Mouse (Mus musculus) bone marrow macrophage, adult 2 months (primary cell): ENCODE results near the gene Zbtb25. TPM values are rescaled to one million over a fixed set of nuclear protein-coding genes. Genes with fewer than 3 reads are reported as not detected.

Source experiments
- H3K27ac ChIP-seq: 2 replicates; pipeline ENCODE4 v1.5.1; 2012; ENCODE audit warnings: low read depth, low read length; ENCODE audit not compliant: insufficient read depth
- H3K4me1 ChIP-seq: 2 replicates; pipeline ENCODE4 v1.6.1; 2012; ENCODE audit warnings: low read length; ENCODE audit not compliant: control insufficient read depth, insufficient read depth
- H3K4me3 ChIP-seq: 2 replicates; pipeline ENCODE4 v1.5.1; 2012; ENCODE audit warnings: mild to moderate bottlenecking, low read length, moderate library complexity; ENCODE audit not compliant: insufficient read depth
- CTCF ChIP-seq: IDR thresholded peaks from 2 replicates; pipeline ENCODE4 v1.5.1; 2012; ENCODE audit warnings: low read depth, mild to moderate bottlenecking, low read length, moderate library complexity
- POLR2A ChIP-seq: IDR thresholded peaks from 2 replicates; pipeline ENCODE4 v1.6.1; 2012; ENCODE audit warnings: mild to moderate bottlenecking, low read depth, low read length, borderline replicate concordance
- polyA plus RNA-seq: library from polyadenylated mRNA; stranded (reverse); fragments of >200 nt; gene quantifications from 2 replicates; pipeline ENCODE4 v1.2.4, GENCODE M21; 2012; ENCODE audit not compliant: missing spikeins, insufficient read depth, insufficient read length

The Zbtb25 gene
- 8.6 and 9.5 TPM in 2 replicates for polyA plus RNA-seq

DNA sequence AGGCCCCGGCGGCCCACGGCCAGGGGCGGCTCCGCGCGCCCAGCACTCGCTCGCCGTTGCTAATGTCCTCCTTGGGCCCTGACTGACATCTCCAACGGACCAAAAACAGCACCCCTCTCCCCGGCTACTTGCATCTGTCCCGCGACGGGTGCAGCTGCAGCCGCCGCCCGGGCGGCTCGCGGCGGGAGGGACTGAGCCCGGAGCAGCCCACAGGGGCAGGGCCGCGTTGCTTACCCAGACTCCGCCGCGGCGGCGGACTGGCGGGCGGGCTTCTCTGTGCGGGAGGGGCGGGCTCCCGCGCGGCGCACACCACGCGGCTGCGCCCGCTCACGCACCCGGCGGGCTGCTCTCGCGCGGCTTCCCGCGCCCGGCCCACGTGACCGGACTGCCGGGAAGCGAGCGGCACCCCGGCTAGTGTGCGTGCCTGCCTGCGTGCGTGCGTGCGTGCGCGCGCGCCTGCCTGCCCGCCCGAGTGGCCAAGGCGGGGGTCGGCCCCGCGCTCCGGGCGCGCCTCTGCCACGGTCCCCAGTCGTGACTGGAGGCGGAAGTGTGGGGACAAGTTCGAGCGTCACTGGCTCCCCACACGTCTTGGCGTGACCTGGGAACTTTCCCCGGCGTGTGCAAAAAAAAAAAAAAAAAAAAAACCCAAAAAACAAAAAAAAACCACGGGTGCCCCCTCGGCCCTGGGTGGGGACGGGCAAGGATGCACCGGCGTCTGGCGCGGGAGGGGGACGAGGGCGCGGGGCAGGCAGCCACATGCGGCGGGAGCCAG lies at the start of gene Zbtb25:
TSS of gene Zbtb25 (minus strand) at position 397 of the 772 bp plus-strand sequence.
- TF ChIP-seq POLR2A (no peak), CTCF (no peak)
- Histone ChIP-seq H3K4me1 (peaks cover 34% of the 10 kb centered on the region), H3K27ac (peak within 1 kb of the TSS; percentile 93), H3K4me3 (peak within 1 kb of the TSS; percentile 83)

DNA sequence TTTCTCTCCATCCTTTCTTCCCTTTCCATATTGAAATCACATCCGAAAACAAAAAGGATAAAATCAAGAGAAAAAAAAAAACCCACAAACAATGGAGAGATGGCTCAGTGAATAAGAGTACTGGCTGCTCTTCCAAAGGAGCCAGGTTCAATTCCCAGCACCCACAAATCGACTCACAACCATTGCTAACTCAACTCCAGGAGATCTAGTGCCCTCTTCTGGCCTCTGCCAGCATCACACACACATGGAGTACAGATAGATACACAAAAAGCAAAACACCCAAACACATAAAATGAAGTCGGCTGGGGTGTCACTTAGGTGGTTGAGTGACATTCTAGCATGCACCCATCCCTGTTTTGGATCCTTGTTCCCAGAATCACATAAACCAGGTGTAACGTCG lies 48.9 kb upstream of the Zbtb25 start:
- Histone ChIP-seq H3K4me1 (no peaks in the 10 kb centered on the region), H3K4me3 (no peak overlapping the region), H3K27ac (no peak overlapping the region)
- no peak for TF ChIP-seq POLR2A

DNA sequence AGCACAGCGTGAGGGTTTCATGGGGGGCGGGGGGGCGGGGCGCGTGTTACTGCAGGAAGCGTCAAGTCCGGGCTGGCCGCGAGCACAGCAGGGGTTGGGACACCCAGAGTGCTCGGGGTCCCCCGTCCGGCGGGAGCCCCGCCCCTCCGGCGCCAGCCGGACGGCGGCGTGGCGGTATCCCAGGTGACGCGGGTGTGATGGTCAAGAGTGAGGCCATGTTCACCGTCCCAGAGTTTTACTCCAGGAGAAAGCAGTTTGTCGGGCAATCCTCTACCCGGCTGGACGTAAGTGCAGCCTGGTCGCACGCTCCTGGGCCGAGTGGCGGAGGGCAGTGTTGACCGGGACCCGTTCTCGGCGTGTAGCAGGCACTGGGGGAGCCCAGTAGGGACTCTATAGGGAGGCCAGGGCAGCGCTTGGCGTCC lies 48.0 kb upstream of the Zbtb25 start, which contains the start of gene Ppp1r36:
TSS of gene Ppp1r36 (plus strand) at position 106 of the 422 bp plus-strand sequence.
- Histone ChIP-seq H3K4me1 (no peaks in the 10 kb centered on the region), H3K4me3 (peak within 1 kb of the TSS; percentile 5; the same call in 1 of the 2 replicates), H3K27ac (no peak within 1 kb of the TSS)
- TF ChIP-seq CTCF: no peak
- no peak for TF ChIP-seq POLR2A

DNA sequence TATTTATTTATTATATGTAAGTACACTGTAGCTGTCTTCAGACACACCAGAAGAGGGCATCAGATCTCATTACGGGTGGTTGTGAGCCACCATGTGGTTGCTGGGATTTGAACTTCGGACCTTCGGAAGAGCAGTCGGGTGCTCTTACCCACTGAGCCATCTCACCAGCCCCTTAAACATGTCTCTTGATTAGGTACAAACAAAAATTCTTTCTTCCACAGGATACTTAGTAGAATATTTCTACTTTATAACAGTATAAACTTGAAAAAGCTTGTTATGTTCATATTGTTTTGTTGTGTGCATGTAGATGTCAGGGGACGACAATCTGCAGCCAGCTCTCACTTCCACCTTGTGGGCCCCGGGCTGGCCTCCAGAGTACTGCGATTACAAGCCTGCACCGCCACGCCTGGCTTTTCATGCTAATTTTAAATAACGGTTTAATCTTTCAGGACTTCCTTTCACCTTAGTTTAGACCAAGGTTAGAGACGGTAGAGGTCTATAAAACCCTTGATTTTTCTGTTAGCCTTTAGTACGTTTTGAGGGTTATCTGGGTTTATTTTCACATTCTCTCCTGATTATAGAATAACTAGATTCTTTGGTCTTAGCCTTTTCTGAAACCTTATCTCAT lies 46.1 kb upstream of the Zbtb25 start:
- Histone ChIP-seq H3K4me1 (no peaks in the 10 kb centered on the region), H3K27ac (no peak overlapping the region), H3K4me3 (no peak overlapping the region)
- TF ChIP-seq POLR2A: no peak
- TF ChIP-seq CTCF: no peak

DNA sequence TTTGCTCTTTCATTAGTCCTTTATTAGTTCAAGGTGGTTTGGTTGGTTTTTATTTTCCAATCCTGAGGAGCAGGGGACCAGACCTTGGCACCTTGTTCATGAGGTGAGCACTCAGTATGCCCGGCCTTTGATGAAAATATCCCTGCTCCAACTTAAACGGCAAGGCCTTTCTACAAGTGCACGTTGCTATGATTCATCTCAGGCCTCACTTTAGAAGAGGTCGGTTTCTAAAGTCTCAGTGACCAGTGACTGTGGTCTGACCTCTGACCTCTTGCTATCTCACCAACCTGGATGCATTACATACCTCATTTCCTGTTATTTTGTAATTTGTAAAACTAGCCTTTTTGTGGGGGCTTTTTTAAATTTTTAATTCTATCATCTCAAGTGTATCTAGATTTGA lies 39.8 kb upstream of the Zbtb25 start:
- no peak overlapping the region for H3K4me3 ChIP-seq
- no peak overlapping the region for H3K27ac ChIP-seq
- H3K4me1 ChIP-seq: peaks cover 7% of the 10 kb centered on the region
- no peak for TF ChIP-seq CTCF
- no peak for TF ChIP-seq POLR2A

DNA sequence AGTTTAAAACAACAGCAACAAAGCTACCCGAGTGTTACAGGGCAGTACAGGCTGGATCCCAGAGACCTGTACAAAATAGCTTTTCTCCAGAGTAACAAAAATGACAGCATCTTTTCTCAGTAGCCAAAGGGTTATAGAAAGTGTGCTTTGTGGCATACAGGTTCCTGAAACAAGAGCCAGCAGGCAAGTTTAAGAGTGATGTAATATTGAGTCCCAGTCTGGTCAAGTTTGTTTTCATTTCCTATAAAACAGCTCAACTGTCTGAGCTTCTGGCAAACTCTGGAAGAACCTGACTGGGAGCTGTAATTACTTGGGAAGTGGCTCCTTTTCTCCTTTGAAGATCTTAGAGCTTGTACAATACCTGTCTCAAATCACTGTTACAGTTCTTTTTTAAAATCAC lies 37.8 kb upstream of the Zbtb25 start:
- H3K4me1 ChIP-seq: peaks cover 11% of the 10 kb centered on the region
- no peak for TF ChIP-seq POLR2A
- no peak for TF ChIP-seq CTCF
- no peak overlapping the region for H3K4me3 ChIP-seq
- H3K27ac ChIP-seq: no peak overlapping the region

DNA sequence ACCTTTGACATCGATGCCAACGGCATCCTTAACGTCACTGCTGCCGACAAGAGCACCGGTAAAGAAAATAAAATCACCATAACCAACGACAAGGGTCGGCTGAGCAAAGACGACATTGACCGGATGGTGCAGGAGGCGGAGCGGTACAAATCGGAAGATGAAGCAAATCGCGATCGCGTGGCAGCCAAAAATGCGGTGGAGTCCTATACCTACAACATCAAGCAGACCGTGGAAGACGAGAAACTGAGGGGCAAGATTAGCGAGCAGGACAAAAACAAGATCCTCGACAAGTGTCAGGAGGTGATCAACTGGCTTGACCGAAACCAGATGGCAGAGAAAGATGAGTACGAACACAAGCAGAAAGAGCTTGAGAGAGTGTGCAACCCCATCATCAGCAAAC lies 36.6 kb upstream of the Zbtb25 start:
- H3K4me3 ChIP-seq: peak overlapping the region; percentile 46
- peaks cover 11% of the 10 kb centered on the region for H3K4me1 ChIP-seq
- H3K27ac ChIP-seq: no peak overlapping the region
- TF ChIP-seq POLR2A (no peak), CTCF (no peak)

DNA sequence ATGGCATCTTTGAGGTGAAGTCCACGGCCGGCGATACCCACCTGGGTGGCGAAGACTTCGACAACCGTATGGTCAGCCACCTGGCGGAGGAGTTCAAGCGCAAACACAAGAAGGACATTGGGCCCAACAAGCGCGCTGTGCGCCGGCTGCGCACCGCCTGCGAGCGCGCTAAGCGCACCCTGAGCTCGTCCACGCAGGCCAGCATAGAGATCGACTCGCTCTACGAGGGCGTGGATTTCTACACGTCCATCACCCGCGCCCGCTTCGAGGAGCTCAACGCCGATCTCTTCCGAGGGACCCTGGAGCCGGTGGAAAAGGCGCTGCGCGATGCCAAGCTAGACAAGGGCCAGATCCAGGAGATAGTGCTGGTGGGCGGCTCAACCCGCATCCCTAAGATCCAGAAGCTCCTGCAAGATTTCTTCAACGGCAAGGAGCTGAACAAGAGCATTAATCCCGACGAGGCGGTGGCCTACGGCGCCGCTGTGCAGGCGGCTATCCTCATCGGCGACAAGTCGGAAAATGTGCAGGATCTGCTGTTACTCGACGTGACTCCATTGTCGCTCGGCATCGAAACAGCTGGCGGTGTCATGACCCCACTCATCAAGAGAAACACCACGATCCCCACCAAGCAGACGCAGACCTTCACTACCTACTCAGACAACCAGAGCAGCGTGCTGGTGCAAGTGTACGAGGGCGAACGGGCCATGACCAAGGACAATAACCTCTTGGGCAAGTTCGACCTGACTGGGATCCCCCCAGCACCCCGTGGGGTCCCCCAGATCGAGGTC lies 36.0 kb upstream of the Zbtb25 start:
- Histone ChIP-seq H3K27ac (no peak overlapping the region), H3K4me3 (peak overlapping the region; percentile 81), H3K4me1 (peaks cover 11% of the 10 kb centered on the region)
- no peak for TF ChIP-seq POLR2A
- TF ChIP-seq CTCF: no peak

DNA sequence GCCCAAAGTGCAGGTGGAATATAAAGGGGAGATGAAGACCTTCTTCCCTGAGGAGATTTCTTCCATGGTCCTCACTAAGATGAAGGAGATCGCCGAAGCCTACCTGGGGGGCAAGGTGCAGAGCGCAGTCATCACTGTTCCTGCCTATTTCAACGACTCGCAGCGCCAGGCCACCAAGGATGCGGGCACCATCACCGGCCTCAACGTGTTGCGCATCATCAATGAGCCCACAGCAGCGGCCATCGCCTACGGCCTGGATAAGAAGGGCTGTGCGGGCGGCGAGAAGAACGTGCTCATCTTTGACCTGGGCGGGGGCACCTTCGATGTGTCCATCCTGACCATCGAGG lies 35.4 kb upstream of the Zbtb25 start:
- peaks cover 11% of the 10 kb centered on the region for H3K4me1 ChIP-seq
- no peak for TF ChIP-seq POLR2A
- peak overlapping the region; percentile 81 for H3K4me3 ChIP-seq
- H3K27ac ChIP-seq: no peak overlapping the region

DNA sequence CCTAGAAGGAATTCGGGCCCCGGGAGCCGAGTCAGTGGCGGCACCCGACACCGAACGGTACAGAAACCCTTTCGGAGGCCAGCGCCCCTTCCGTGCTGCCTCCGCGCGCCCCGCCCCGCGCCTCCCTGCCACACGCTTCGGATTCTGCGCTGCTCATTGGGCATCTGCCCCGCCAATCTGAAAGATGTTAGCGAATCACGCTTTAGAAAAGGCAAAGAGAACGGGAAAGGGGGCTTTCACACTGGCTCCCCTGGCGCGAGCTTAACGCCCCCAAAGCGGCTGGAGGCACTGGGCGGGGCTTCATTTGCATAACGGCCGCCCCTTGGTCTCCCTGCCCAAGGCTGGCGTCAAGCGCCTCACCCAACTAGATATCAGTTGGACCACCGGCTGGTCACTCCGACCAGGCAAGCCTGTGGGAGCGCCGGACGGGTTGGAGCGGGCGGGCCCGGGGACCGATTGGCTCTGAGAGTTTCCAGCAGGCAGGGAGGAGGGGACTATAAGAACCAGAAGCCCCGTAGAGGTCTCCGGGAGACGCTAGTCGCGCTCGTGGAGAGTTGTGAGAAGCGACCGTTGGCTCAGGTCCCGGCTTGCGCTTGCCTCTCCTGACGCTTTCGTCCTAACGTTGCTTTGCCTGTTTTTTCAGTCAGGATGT lies 34.6 kb upstream of the Zbtb25 start, which contains the start of gene Hspa2:
TSS of gene Hspa2 (plus strand) at position 291 of the 652 bp plus-strand sequence.
- Histone ChIP-seq H3K27ac (peak within 1 kb of the TSS; percentile 83), H3K4me3 (peak within 1 kb of the TSS; percentile 81), H3K4me1 (peaks cover 11% of the 10 kb centered on the region)
- no peak for TF ChIP-seq CTCF
- peak; percentile 91; the same call in 1 of the 2 replicates for TF ChIP-seq POLR2A
